Mouse (Mus musculus): ENCODE measurements around the gene Zup1. TPM values are rescaled to one million over a fixed set of nuclear protein-coding genes. Genes with fewer than 3 reads are reported as not detected.

The Zup1 gene
- 6.0 and 7.0 TPM in 2 replicates for polyA plus RNA-seq (2012; rRNA removed; ENCODE audit: low replicate concordance)

DNA sequence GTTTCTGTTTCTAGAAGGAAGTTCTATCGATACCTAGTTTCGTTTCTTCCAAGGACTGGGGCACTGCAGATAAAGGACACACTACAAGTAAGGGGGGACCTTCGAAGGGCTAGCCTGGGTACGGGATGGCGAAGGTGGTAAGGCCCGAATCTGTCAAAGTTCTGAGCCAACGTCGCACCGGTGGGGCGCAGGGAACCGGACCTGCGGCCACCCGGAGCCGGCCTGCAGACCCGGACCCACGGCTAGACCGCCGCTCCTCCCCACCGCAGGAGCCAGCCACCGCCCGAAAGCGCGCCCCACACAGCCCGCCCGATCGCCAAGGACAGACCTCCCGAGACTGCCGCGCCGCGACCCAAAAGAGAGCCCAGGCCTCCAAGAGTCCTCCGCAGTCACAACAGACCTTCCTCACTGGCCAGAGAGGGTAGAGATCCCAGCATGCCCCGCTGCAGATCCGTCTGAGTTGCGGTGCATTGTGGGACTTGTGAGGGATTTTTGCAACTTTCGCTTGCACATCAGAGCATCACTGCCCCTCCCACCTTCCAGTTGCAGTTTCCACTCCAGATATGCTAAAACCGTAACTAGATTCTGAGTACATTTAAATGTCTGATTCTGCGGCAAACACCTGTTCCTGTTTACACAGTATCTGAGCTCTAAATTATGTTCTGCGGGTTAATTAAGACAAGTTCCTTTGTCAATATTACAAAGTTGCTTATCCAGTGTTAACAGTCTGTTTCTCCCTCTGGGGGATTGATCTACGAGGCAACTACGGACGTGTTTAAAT lies at the start of gene Zup1:
Zup1 (minus strand) TSS at position 467 of the 781 bp plus-strand sequence.

DNA sequence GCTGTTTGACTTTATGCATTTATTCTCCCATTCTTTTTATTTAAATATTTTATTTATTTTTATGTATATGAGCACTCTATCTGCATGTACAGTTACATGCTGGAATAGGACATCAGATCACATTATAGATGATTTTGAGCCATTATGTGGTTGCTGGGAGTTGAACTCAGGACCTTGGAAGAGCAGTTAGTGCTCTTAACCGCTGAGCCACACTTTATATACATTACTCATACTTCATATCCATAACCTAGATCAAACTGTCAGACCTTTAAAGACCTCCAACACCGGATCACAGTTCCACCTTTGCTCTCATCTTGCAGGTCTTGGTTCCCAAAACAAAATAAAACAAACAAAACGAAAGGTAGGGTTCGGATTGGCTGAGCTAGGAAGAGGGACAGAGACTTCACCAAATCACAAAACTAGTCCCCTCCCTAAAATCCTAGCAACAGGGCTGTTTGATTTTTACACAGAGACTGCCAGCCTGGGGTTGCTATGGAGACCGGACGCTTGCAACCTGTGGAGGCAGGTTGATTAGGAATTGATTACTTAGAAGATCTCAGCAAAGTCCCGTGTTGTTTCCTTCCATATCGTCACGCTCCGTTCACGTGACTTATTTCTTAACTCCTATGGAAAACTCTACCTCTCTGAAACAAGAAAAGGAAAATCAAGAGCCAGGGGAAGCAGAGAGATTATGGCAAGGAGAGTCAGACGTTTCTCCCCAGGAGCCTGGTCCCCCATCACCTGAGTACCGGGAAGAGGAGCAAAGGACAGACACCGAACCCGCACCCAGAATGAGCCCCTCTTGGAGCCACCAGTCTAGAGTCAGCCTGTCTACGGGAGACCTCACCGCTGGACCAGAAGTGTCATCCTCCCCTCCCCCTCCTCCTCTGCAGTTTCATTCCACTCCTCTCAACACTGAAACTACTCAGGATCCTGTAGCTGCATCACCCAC lies 46.3 kb downstream of the Zup1 start, which contains the start of gene Rsph4a:
Rsph4a (plus strand) TSS at position 582 of the 952 bp plus-strand sequence.

Other genes with a start within 250 kb of the Zup1 start
- not detected in 2 replicates for gene Sult3a2, start 164.6 kb downstream of the Zup1 start, polyA plus RNA-seq (2012; rRNA removed; ENCODE audit: low replicate concordance)
- gene Sult3a1, start 93.5 kb downstream of the Zup1 start, polyA plus RNA-seq (2012; rRNA removed; ENCODE audit: low replicate concordance) = not detected in 2 replicates
- gene Rsph4a, start 46.2 kb downstream of the Zup1 start, polyA plus RNA-seq (2012; rRNA removed; ENCODE audit: low replicate concordance) = 0.04 TPM in 1 of 2 replicates, not detected in the other
- gene Rwdd1, start 68.4 kb upstream of the Zup1 start, polyA plus RNA-seq (2012; rRNA removed; ENCODE audit: low replicate concordance) = 24.1 and 38.3 TPM in 2 replicates
- not detected in 2 replicates for gene Trappc3l, start 86.3 kb upstream of the Zup1 start, polyA plus RNA-seq (2012; rRNA removed; ENCODE audit: low replicate concordance)
- not detected in 2 replicates for gene Calhm4, start 93.0 kb upstream of the Zup1 start, polyA plus RNA-seq (2012; rRNA removed; ENCODE audit: low replicate concordance)
- gene Calhm5, start 145.2 kb upstream of the Zup1 start, polyA plus RNA-seq (2012; rRNA removed; ENCODE audit: low replicate concordance) = 0.77 and 1.5 TPM in 2 replicates
- gene Calhm6, start 176.7 kb upstream of the Zup1 start, polyA plus RNA-seq (2012; rRNA removed; ENCODE audit: low replicate concordance) = 3.8 and 6.0 TPM in 2 replicates